Mouse (Mus musculus) WW6 (cell line): Measurements from ENCODE around the gene Krt15.

Experiments used
- DNase-seq: peaks from one replicate; pipeline ENCODE4 v3.0.0-alpha.2; 2013; ENCODE audit warnings: low read depth, low spot score

Gene Krt15

GRCm38 (mm10) chr11:100124901-100125300 is 10.8 kb downstream of the Krt15 start:
- DNase-seq = no peak

DNA sequence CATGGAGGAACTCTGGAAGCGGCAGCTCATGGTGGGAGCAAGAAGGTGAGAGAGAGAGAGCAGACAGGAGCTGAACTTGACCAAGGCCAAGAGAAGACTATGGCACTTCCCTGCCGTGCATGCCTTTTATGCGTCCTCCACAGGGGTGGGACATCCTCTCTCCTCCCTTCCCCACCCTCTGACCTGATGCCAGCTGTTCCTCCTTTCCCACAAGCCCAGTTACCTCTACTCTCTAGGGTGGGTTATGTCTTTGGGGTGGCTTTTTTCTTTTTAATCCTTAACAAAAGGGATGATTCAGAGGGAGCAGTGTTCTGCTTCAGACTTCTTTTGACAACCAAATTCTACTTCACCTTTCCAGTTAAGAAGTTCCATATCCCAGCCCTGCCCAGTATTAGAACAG is 14.3 kb downstream of the Krt15 start, which contains the start of gene Krt13:
Gene Krt13 (minus strand): TSS at position 101 of the 400 bp plus-strand sequence.
- no peak for DNase-seq

DNA sequence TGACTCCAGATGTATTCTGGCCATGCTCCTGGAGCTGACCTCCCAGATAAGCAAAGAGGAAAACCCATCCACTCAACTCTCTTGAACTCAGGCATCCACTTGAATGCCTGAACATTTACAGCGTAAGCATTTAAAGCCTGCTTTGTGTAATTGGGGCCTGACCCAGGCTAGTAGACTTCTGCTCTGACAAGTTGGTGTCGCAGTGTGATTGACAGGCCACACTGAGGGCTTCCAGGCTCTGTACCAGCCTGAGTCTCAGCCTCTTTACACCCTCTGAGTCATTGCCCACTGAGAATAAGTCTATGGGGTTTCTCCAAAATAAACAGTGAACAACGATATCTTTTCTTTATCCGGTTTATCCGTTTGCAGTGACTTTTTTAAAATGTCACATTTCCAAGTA is 15.4 kb downstream of the Krt15 start:
- DNase-seq = no peak

DNA sequence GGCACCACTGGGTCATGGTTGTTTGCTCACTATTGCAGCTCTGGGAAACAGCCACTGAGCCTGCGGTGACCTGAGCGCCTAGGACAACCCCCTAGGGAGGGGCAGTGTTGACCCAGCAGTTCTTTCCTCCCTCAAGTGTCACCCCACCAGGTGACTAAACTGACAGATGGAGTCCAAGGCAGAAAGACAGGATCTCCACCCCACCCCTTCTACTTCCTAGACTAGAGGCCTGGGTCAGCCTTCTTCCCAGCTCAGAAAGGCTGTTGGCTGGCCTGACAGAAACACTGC is 22.0 kb downstream of the Krt15 start:
- no peak for DNase-seq

GRCm38 (mm10) chr11:100112935-100113741 is 22.6 kb downstream of the Krt15 start:
- DNase-seq = no peak

DNA sequence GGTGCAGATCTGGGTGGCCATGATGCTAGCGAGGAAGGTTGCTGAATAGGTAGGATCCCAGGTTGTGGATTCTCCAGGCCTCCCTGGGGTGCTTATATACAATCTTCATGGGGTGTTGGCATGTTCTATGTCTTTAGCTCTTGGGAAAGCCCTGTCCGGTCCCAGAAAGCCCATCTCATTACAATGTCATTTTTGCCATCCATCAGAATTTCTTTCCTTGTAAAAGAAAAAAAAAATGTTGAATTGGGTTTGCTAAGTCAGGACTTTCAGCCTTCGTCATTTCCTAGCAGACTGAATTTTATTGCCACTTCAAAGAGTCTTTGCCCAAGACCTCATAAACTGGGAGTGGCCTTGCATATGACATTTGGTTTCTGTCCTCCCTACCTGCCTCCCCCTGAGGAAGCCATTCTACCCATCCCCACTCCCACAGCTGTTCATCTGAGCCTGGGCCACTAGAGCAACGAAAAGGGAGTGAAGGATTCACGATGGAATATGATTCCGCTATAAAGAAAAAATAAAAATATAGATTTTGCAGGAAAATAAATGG is 30.1 kb downstream of the Krt15 start, which contains the start of gene Krt36:
Gene Krt36 (minus strand): TSS at position 51 of the 547 bp plus-strand sequence.
- DNase-seq = no peak

DNA sequence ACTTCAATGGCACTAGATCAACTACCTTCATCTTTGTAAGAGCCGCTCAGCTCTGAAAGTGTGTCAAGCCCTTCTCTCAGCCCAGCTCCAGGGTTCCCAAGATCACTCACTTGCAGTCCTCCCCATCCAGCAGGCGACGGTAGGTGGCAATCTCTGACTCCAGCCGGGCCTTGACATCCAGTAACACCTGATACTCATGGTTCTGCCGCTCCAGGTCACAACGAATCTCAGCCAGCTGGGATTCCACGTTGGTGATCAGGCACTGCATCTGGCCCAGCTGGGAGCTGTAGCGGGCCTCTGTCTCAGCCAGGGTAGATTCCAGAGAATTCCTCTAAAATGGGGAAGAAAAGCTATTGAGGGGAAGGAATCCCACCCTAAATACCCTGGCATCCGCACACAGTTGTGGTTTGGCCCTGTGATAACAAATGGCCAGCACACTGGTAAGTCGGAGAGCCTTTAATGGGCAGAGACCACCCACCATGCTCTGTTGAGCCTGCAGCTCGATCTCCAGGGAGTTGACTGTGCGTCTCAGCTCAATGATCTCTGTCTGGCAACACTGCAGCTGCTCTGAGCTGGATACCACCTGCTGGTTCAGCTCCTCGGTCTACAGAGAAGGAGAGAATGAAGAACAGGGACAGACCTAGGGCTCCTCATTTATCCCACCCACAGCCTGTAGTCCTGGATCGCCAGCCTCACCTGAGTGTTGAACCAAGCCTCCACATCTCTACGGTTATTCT is 32.9 kb downstream of the Krt15 start:
- DNase-seq = no peak

GRCm38 (mm10) chr11:100100391-100100790 is 35.3 kb downstream of the Krt15 start:
- no peak for DNase-seq

DNA sequence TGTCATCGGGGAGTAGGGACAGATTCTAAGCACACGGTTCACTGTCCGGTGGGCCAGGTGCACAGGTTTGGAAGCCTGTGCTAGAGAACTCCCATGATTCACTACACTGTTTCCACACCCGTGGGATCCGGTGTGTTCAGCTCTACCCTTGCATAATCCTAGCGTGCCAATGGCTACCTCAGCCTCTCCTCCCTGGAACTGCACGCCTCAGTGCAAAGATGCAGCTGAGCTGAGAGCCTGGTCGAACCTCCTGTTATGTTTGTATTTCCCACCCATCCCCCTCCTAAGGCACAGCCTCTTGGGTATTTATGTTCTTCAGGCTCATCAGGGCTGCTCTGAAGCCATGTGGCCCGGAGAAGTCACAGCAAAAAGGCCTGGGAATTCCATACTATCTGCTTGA is 37.9 kb downstream of the Krt15 start:
- no peak for DNase-seq

DNA sequence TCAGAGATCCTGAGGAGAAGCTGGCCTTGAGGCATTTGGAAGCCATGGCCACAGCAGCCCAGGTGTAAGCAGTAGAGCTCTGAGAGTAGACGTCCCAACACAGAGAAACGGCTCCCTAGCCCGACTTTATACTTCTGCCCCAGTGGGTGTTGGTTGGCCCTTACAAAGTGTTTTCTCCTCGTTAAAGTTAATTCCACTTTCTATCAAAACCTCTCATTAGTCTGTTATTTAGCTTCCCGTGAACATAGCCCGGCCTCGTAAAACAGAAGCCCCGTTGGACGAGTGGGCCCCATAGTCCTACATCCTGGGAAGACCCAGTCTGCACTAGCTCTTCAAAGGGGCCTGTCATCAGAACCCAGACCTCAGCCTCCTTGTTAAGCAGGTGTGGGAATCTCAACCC is 39.6 kb downstream of the Krt15 start, which contains the start of gene Krt35:
Gene Krt35 (minus strand): TSS at position 101 of the 400 bp plus-strand sequence.
- DNase-seq = no peak

DNA sequence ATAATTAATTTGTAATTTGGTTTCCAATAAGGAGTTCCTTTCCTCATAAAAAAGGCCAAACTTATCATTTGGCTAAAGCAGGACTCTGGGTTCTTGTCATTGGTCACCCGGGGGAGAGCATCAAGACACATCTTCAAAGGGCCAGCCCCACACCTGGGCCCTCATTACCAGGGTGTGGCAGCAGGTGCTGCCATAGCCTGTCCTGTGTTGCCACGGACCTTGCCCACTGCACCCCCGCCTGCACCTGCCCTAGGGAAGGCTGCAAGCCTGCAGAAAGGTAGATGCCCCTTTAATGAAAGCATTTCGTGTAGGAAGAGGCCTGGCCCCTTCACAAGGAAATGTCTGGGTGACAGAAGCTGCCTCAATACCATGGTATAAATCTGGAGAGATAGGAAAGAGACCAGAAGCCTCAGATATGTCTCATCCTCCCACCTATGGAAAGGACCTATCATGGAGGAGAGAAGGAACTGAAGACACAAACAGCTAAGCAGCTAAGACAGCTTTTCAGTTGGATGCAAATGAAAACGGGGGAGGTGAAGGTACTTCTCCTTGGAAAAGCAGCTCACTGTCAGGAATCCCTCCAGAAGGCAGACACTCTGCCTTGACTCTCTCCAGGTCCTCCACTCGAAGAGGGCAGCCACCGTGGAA is 47.2 kb downstream of the Krt15 start:
- DNase-seq = no peak

GRCm38 (mm10) chr11:100087861-100088260 is 47.9 kb downstream of the Krt15 start, which contains the start of gene Krt32:
Gene Krt32 (minus strand): TSS chr11:100088226.
- no peak for DNase-seq
